Mouse (Mus musculus) megakaryocyte, embryonic 14.5 days (primary cell): Measurements from ENCODE around the gene Gm21256. TPM values are rescaled to one million over a fixed set of nuclear protein-coding genes. Genes with fewer than 3 reads are reported as not detected.
"Not testable (repeated sequence)": the region's sequence is repeated elsewhere in the genome, so short reads cannot be mapped to it uniquely, and the experiment has no call there.

ENCODE experiments used
- H3K27me3 ChIP-seq: replicated peaks from 2 replicates; pipeline ENCODE3; 2012; ENCODE audit warnings: inconsistent platforms
- H3K36me3 ChIP-seq: replicated peaks from 2 replicates; pipeline ENCODE3; 2012; ENCODE audit warnings: low read length, inconsistent platforms, mixed read lengths
- H3K4me1 ChIP-seq: 2 replicates; pipeline ENCODE4 v1.6.1; 2012; ENCODE audit warnings: inconsistent platforms
- H3K4me3 ChIP-seq: replicated peaks from 2 replicates; pipeline ENCODE3; 2012; ENCODE audit warnings: moderate library complexity, mild to moderate bottlenecking, inconsistent platforms
- H3K9me3 ChIP-seq: 2 replicates; pipeline ENCODE4 v1.6.1; 2012; ENCODE audit warnings: inconsistent platforms
- polyA plus RNA-seq: library from polyadenylated mRNA; stranded (reverse); fragments of >175 nt; gene quantifications from 2 replicates; pipeline ENCODE4 v1.2.3, GENCODE M21; 2012; ENCODE audit warnings: low replicate concordance; ENCODE audit not compliant: insufficient read depth

The Gm21256 gene
- not detected in 2 replicates for polyA plus RNA-seq

DNA sequence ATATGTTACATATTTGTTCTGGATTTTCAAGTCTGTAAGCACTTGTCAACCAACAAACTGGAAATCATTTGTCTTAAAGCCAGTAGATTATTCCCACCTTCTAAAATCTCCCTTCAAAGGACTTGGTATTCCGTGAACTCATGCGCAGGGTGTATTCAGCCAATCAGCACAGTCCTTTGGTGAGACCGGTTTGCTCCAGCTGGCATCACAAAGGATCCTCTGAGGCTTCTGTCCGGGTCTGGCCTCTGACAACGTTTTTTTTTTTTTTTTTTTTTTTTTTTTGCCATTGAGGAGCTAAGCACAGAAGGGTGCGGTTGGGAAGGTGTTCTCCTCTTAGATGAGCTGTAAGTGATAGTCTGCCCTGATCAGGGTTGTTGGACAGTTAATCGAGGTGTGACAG lies at the start of gene Gm21256:
Gene Gm21256 (plus strand): TSS at position 301 of the 400 bp plus-strand sequence.
- not testable (repeated sequence) for H3K4me1 ChIP-seq, H3K27me3 ChIP-seq, H3K36me3 ChIP-seq, H3K4me3 ChIP-seq, H3K9me3 ChIP-seq

Other genes starting within 250 kb of the Gm21256 start
- gene Gm21170, start 240.1 kb downstream of the Gm21256 start, polyA plus RNA-seq = not detected in 2 replicates